Mouse (Mus musculus) left cerebral cortex, postnatal 36 days (tissue): ENCODE measurements around the gene Nudt15. TPM values are rescaled to one million over a fixed set of nuclear protein-coding genes. Genes with fewer than 3 reads are reported as not detected.

Experiments
- DNase-seq, 2 experiments: peaks; one replicate each; pipeline ENCODE4 v3.0.0; 2021 to 2022; ENCODE audit warnings: low spot score in 2 of 2, mixed read lengths in 1 of 2
- intact Hi-C: fragments of 180-260 bp; cut with DNase I; formaldehyde crosslinking; loops from one replicate; pipeline ENCODE4 v1.15.1; 2025
- total RNA-seq, 2 experiments: library from RNA; stranded (reverse); gene quantifications; 2 replicates each; pipeline ENCODE4 v1.2.3; 2021

The Nudt15 gene
- total RNA-seq, 2 experiments from 2014 or later: 5.2 to 6.5 TPM

DNA sequence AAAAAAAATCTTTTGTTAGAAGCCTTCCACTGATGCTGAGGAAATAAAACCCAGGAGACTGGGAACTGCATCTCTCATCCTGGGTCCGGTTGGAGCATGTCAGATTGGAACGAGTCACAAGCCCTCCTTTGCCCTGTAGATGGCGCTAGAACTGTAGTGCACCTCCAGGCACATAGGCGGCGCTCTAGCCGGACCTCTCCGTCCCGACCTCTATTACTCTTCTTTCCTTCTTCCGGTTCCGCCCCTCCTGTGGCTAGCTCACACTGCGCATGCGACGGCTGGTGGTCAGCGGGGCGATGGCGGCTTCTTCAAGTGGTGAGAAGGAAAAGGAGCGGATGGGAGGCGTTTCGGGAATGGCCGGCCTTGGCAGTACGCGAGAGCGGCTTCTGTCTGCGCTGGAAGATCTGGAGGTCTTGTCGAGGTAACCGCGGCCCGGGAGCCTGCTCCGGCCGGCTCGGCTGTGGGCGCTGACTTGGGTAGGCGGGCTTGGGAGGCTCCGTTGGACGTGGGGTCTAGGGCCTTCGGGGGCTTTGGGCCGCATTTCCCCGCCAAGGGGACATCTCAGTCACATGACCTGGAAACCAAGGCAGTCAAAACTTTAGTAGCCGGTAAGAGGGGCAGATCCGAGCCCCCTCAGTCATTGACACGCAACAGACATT is 38.1 kb downstream of the Nudt15 start, which contains the start of gene Med4:
Med4 (plus strand) TSS at position 261 of the 659 bp plus-strand sequence.
- DNase-seq: peak; percentile 94
- intact Hi-C loops: loop anchor here (10.0 kb wide), 1 partner anchor 125 kb away; the partner anchor contains the start of gene Itm2b

DNA sequence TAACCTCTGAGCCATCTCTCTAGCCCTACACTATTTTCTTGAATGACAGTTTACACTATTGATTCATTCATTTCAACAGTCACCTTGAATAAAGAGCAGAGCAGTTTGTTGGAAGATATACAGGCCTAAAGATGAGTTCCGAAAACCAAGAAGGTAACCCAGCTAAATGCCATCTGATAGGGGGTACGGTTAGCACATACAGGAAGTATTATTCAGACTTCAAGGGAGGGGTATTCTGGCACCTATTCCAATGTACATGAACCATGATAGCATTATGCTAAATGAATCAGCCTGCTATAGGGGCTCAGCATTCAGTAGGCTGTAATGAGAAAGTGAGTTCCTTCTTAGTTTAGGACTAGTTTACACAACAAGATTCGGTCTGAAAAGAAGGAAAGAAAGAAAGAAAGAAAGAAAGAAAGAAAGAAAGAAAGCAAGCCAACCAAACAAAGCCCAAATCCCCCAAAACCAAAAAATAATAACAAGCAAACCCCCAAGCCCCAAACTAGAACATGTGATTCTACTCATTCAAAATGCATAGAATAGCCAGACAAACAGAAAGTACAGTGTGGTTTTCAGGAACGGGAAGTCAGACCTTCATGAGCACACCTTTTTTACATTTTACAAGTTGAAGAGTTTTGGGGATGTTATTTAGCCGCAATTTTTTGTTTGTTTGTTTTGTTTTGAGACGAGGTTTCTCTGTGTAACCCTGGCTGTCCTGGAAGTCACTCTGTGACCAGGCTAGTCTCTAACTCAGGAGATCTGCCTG is 39.2 kb downstream of the Nudt15 start:
- intact Hi-C loops: loop anchor here (10.0 kb wide), 1 partner anchor 124 kb away; the partner anchor contains the start of gene Itm2b
- no peak for DNase-seq

DNA sequence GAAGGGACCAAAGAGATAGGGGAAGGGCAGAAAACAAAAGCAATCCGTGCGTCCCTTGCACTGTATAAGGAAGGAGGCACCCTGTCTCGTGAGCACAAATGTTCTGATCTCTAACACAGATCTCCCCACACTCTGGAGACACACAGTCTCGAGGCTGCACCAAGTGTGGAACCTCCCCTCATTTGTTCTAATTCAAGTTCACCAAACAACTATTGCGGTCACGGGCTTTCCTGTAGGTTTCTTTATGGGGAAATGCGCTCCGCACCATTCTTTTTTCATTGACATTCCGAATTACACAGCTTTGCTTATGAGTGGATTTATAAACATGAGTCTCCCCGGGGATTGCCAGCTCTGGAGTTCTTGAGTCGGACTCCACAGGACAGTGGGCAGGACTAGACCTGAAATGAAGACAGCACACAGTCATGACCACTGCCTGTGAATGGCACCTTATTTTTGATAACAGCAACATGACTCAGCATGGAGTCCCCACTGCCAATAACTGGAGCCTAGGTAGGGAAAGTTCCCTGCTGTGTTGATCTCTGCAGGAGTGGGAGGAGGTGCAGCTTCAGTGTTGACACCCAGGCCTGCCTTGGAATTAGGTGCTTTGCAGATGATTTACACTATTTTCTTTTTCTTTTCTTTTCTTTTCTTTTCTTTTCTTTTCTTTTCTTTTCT is 40.2 kb downstream of the Nudt15 start:
- intact Hi-C loops: loop anchor here (10.0 kb wide), 1 partner anchor 123 kb away; the partner anchor contains the start of gene Itm2b
- DNase-seq: no peak

DNA sequence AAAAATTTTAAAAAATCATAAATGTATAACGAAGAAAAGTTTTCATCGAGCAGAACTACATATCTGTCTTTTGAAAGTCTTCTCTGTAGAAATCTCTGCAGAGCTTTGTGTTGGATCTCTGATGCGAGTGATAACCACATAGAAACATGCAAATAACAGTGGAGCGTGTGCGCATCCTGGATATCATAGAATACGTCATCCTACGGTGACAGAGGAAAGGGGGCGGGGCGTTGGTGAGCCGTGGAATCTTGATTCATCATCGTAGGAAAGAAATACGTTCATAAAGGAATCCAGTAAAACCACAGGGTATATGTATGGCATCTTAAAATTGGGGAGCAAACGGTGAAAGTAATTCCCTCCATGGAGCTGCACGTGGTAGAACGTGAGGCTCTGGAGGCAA is 40.8 kb downstream of the Nudt15 start:
- DNase-seq: no peak
- intact Hi-C loops: loop anchor here (10.0 kb wide), 1 partner anchor 122 kb away; the partner anchor contains the start of gene Itm2b

DNA sequence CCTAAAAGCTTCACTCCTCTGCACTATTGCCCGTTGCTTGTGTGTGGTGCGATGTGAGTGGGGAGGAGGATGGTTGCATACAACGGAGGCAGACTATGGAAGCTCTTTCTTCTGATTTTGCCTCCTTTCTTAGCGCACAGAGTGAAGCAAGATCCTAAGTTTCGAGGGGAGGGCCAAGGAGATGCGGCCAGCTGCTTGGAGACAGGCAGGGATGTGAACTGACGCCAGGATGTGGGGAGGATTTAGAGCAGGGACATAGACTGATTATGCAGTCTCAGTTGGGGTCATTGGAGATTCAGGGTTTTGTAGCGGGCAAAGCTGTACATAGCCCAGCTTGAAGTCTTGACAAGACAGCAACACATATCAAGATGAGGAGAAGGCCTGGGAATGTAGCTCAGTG is 41.8 kb downstream of the Nudt15 start:
- intact Hi-C loops: loop anchor here (10.0 kb wide), 1 partner anchor 121 kb away; the partner anchor contains the start of gene Itm2b
- DNase-seq: no peak

- intact Hi-C loops: loop anchor here (10.0 kb wide), 1 partner anchor 119 kb away; the partner anchor contains the start of gene Itm2b
- DNase-seq: no peak
Observed at GRCm38 (mm10) chr14:73503237-73503933, 44.7 kb downstream of the Nudt15 start.

DNA sequence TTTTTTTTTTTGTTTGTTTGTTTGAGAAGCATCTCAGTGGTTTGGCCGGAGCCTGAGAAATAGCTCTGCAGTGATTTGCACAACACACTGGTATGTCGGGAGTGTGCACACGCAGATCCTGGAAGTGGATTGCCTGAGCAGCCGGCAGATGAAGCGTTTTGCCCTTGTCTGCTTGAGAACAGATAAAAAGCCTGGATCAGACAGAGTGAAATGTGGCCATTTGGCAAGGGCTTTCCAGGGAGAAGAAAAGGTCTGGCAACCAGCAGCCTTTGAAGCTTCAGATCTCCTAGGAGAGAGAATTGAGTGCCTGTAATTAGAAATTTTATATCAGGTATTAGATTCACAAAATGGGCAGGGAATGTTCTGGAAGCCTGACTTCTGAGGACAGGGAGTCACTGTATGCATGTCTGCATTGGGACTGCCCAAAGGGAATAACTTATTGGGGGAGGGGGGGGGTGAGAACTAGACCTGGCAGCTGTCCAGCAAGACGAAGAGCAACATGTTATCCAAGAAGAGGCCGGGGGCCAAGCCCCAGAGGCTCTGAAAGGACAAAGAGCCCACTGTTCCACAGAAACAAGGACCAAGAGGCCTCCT is 45.4 kb downstream of the Nudt15 start:
- DNase-seq: no peak
- intact Hi-C loops: loop anchor here (10.0 kb wide), 1 partner anchor 118 kb away; the partner anchor contains the start of gene Itm2b

DNA sequence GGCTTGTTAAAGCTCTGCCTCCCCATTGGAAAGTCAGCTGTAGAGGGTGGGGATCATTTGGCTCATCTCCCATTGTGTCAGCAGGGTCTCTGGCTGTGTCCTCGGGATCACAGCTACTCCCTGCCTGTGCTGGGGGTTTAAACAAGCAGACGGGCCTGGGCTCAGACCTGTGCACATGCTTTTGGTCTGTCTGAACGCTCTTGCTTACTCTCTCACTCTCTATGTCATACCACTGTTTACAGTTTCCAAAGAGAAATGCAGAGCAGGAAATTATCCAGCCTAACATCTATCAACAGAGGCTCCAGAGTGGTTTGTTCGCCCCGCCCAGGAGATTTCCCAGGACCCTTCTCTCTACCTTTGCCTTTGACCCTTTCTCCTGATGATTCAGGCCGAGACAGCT is 46.3 kb downstream of the Nudt15 start:
- intact Hi-C loops: loop anchor here (10.0 kb wide), 1 partner anchor 117 kb away; the partner anchor contains the start of gene Itm2b
- no peak for DNase-seq

GRCm38 (mm10) chr14:73501283-73501682 is 46.8 kb downstream of the Nudt15 start:
- intact Hi-C loops: loop anchor here (10.0 kb wide), 1 partner anchor 116 kb away; the partner anchor contains the start of gene Itm2b
- no peak for DNase-seq

DNA sequence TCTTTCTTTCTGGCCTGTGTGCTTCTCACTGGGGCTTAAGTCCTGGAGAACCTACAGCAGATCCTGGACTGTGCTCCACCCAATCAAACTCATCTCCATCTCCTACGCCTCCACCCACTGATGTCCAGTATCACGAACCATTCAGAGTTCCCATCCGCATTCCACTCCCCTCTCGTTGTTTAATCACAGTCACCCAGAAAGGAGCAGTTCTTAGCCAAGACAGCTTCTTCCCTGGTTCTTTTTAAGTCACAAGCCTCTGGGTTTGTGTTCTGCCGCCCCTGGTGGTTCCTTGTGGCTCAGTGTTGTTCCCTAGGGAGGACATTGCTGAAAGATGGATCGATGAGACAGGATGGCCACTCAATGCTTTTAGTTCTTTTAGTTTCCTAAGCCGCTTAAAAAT is 52.3 kb downstream of the Nudt15 start:
- intact Hi-C loops: no loop called here
- no peak for DNase-seq

- intact Hi-C loops: no loop called here
- no peak for DNase-seq
Observed at GRCm38 (mm10) chr14:73494122-73494521, 53.9 kb downstream of the Nudt15 start.

DNA sequence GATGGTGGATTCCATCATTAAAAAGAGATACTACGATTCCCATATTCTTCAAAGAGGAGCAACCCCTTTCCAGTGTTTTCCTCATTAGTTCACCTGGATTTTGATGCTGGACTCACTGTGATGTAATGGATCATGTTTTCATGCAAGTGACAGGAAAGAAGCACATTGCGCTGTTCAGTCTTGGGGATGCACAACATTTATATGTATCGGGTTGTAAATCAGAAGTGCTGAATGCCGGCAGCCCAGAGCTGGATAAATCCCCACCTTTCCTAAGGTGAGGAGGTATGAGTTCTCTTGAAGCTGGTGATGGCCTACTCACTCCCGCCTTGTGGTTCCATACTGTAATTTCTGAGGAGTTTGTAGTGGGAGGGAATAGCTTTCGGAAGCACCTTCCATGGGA is 54.7 kb downstream of the Nudt15 start:
- intact Hi-C loops: no loop called here
- DNase-seq: no peak

- intact Hi-C loops: no loop called here
- no peak for DNase-seq
Observed at GRCm38 (mm10) chr14:73486641-73487040, 61.4 kb downstream of the Nudt15 start.

- DNase-seq: no peak
Observed at GRCm38 (mm10) chr14:73484366-73485110, 63.5 kb downstream of the Nudt15 start.

DNA sequence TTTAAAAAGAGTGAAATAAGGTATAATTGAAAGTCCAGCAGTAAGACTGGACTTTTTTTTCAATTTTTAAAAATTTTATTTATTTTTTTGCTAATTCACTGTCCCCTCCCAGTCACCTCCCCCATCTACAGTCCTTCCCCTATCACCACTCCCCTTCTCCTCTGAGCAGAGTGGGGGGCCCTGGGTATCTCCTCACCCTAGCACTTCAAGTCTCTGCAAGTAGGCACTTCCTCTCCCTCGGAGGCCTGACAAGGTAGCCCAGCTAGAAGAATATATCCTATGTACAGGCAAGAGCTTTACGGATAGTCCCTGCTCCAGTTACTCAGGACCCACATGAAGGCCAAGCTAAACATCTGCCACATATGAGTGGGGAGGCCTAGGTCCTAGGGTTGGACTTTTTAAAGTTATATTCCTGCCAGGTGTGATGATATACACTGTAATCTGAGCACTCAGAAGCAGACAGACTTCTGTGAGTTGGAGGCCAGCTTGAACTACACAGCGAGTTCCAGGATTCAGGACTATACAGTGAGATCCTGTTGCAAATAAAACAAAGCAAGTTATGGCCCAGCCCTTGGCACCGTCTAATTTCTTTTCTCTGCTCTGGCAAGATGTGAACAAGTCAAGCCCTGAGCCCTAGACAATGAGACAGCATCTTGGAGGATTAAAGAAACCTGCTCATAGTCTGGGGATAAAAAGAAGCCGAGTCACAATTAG is 64.4 kb downstream of the Nudt15 start:
- intact Hi-C loops: no loop called here
- DNase-seq: no peak

More at GRCm38 (mm10) chr14:73484366-73485110, 63.5 kb downstream of the Nudt15 start:
- intact Hi-C loops: no loop called here

GRCm38 (mm10) chr14:73479771-73480170 is 68.3 kb downstream of the Nudt15 start:
- no peak for DNase-seq
- intact Hi-C loops: loop anchor here (10.0 kb wide), 1 partner anchor 365 kb away; no protein-coding TSS in a partner anchor

GRCm38 (mm10) chr14:73478321-73478720 is 69.7 kb downstream of the Nudt15 start:
- intact Hi-C loops: loop anchor here (10.0 kb wide), 1 partner anchor 364 kb away; no protein-coding TSS in a partner anchor
- no peak for DNase-seq
